Mouse (Mus musculus) cerebellum, postnatal 14 days (tissue): ENCODE measurements around the gene Cd84.

Experiments used
- DNase-seq, 2 experiments: peaks; one replicate each; pipeline ENCODE4 v3.0.0; 2021; ENCODE audit warnings: mixed read lengths in 2 of 2

Cd84 gene

DNA sequence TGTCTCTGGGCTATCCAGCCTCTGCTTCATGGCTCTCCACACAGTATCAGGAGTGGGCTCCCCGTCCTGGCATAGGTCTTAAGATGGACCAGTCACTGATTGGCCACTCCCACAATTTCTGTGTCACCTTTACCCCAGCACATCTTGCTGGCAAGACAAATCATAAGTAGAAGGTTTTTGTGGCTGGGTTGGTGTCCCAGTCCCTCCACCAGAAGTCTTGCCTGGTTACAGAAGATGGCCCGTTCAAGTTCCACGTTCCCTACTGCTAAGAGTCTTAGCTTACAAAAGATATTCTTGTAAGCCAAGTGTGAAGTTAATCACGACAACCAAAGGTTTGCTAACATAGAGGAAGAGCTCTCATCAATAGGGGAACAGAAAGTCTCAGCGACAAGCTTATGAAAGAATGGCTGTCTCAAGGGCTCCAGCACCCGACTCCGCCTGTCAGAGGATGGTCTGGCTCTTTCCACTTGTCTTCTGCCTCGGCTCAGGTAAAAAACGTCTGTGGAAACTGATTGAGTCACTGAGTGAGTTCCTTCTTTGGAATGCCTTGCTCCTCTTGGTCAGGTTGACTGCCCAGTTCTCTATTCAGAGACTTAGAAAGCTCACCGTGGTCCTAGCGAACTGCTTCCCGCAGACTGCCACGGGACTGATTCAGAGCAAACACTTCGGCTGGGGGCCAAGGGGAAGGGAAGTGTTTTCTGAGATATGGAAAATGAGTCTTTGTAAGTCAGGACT is 78.0 kb downstream of the Cd84 start, which contains the start of gene Slamf6:
Gene Slamf6, plus strand, starts transcription at position 211 of the 735 bp plus-strand sequence.
- no peak for DNase-seq

DNA sequence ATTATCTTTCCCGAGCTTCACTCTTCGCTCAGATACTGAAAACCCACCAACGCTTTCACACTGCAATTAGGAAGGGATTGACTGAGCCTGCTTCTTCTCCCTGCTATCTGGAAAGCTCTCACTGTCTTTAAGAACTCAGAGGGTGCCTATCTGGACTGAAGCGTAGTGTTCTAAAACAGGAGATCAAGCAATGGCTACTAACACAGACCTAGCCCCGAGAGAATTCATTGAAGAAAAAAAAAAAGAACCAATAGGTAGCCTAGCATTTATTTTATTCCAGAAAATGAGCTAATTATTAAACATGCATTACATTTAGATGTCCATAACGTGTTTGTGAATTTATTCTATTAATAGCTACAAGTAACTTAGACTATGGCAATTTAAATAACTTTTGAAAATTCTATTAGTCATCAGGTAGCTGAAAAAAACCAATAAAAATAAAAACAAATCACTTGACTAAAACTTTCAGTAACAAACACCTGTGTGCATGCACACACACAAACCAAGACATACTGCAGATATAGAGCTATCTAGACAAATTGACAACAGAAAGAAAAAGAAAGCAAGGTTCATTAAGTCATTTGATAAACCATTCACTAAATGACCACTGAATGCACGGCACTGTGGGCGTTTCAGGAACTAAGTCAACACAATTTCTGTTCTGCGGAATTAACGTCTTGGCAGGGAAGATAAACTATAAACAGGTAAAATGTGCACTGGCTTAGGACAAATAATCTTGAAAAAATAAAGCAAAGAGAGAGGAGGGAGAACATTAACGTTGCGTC is 78.8 kb downstream of the Cd84 start:
- DNase-seq = no peak

GRCm38 (mm10) chr1:171919193-171919592 is 79.7 kb downstream of the Cd84 start:
- DNase-seq = no peak

- no peak for DNase-seq
Measured at GRCm38 (mm10) chr1:171919901-171920510, 80.5 kb downstream of the Cd84 start.

GRCm38 (mm10) chr1:171920989-171921621 is 81.6 kb downstream of the Cd84 start:
- no peak for DNase-seq

GRCm38 (mm10) chr1:171921641-171922040 is 82.1 kb downstream of the Cd84 start:
- no peak for DNase-seq

DNA sequence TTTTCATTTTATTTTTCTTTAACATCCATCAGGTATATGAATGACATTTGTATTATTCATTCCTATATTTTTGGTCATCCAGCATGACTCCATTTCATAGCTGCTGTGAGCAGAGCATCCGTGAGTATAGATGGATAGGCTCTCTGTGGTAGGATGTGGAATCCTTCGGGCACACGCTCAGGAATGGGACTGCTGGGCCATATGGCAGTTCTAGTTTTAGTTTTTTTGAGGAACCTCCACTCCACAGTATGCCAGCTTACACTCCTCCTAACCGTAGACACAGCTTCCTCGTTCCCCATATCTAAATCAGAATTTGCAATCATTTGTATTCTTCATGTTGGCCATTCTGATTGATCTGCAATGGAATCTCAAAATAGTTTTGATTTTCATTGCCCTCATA is 83.3 kb downstream of the Cd84 start:
- DNase-seq = no peak

DNA sequence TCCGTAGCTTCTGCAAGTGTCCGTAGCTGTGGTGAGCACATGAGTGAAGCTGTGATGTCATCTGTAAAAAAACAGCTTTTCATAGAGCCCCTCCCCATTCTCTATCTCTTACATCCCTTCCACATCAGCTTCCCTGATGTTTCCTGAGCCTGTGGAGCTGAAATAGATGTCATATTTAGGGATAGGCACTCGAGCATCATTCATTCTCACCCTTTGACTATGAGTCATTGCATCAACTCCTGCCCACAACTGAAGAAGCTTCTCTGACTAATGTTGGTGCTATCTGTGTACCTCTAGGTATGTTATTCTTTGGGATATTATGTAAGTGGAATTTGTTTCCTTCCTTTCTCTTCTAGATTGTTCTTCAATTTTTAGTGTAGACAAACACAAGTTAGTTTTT is 85.4 kb downstream of the Cd84 start:
- no peak for DNase-seq

- no peak for DNase-seq
Measured at GRCm38 (mm10) chr1:171933851-171934250, 94.4 kb downstream of the Cd84 start.

DNA sequence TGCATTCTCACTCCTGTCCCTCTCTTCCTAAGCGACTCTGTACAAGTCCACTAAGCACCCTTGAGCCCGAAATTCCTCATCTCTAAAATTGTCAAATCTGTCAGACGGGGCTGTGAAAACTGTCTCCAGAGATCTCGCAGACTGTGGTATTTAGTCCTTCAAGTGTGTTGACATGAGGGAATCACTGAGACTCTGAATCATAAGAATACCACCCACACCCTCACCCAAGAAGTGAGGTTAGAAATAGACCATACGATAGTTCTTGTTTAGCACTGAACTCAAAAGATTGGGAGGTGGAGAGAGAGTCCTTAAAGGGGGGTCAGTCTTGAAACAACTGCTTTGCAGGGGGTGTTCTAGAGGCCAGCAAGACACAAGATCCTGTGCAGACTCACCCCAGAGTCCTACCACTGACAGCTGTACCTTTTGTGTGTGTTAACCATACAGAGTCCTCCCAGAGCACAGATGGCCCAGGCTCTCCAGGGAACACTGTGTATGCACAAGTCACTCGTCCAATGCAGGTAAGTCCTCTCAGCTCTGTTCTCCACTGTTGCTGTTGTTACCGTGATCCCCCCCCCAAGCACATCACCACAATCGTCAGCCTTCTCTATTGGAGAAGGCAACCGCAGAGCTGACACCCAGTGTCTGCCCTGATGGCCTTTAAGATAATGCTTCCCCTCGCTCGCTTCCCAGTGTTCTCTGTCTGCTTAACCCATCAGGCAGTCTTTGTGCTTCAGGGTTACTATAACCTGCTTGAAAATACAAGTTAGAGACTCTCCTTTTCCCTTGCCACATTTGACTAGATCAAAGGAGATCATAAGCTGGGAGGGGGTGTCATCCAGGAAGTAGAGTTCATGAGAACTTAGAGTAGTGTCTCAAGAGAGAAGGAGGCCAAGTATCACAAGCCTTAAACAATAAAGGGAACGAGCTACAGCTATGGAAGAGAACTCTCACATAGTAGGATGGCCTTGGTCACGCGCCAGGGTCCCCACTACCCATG is 99.8 kb downstream of the Cd84 start:
- no peak for DNase-seq
